Mouse (Mus musculus) embryo, embryonic 9.5 days (tissue): ENCODE data around the gene Trpv4.
A peak's percentile ranks its signal among the peaks of the same experiment; 100 is the strongest.

Experiments
- DNase-seq: peaks from one replicate; pipeline ENCODE4 v3.0.0-alpha.2; 2017; ENCODE audit errors: extremely low spot score

Gene Trpv4

GRCm38 (mm10) chr5:114589454-114589853, 68.8 kb downstream of the Trpv4 start:
- no peak for DNase-seq

- DNase-seq = no peak
Measured at GRCm38 (mm10) chr5:114589026-114589425, 69.2 kb downstream of the Trpv4 start.

GRCm38 (mm10) chr5:114588416-114588815, 69.8 kb downstream of the Trpv4 start:
- DNase-seq = no peak

- peak; percentile 60 for DNase-seq
Measured at GRCm38 (mm10) chr5:114587908-114588307, 70.3 kb downstream of the Trpv4 start.

- no peak for DNase-seq
Measured at GRCm38 (mm10) chr5:114585682-114586081, 72.5 kb downstream of the Trpv4 start.

- no peak for DNase-seq
Measured at GRCm38 (mm10) chr5:114584293-114585104, 73.7 kb downstream of the Trpv4 start.

- DNase-seq = no peak
Measured at GRCm38 (mm10) chr5:114583490-114584175, 74.6 kb downstream of the Trpv4 start.

GRCm38 (mm10) chr5:114583046-114583445, 75.2 kb downstream of the Trpv4 start:
- no peak for DNase-seq

- no peak for DNase-seq
Measured at GRCm38 (mm10) chr5:114581486-114581885, 76.7 kb downstream of the Trpv4 start.

- no peak for DNase-seq
Measured at GRCm38 (mm10) chr5:114579714-114580357, 78.4 kb downstream of the Trpv4 start.

GRCm38 (mm10) chr5:114578361-114578760, 79.9 kb downstream of the Trpv4 start:
- no peak for DNase-seq

GRCm38 (mm10) chr5:114575986-114576605, 82.1 kb downstream of the Trpv4 start:
- no peak for DNase-seq

GRCm38 (mm10) chr5:114575530-114575929, 82.7 kb downstream of the Trpv4 start:
- DNase-seq = no peak

- DNase-seq = no peak
Measured at GRCm38 (mm10) chr5:114575010-114575409, 83.2 kb downstream of the Trpv4 start.

GRCm38 (mm10) chr5:114573920-114574628, 84.1 kb downstream of the Trpv4 start:
- DNase-seq = no peak

GRCm38 (mm10) chr5:114572997-114573396, 85.2 kb downstream of the Trpv4 start:
- DNase-seq = peak; percentile 58
